Mouse (Mus musculus) monocyte, adult 5-6 weeks (primary cell): ENCODE results near the gene Cdc14a. TPM values are rescaled to one million over a fixed set of nuclear protein-coding genes. Genes with fewer than 3 reads are reported as not detected.

Experiments used
- ATAC-seq: fragments of 153-309, 156-312 bp; replicated peaks from 2 replicates; pipeline ENCODE4 v1.8.0; 2017; ENCODE audit warnings: mild to moderate bottlenecking; ENCODE audit not compliant: low TSS enrichment, insufficient number of reproducible peaks, severe bottlenecking, poor library complexity, low FRiP score
- total RNA-seq: library from RNA; stranded (forward); fragments of 200-1000, 200-491, 200-594 nt; gene quantifications from 3 replicates; pipeline ENCODE4 v1.2.3, GENCODE M21; 2017

Gene Cdc14a
- total RNA-seq, 1 experiment from 2014 or later: 28.2 TPM

GRCm38 (mm10) chr3:116298727-116299126, 125.1 kb downstream of the Cdc14a start:
- no peak for ATAC-seq

GRCm38 (mm10) chr3:116298003-116298402, 125.8 kb downstream of the Cdc14a start:
- ATAC-seq: no peak

DNA sequence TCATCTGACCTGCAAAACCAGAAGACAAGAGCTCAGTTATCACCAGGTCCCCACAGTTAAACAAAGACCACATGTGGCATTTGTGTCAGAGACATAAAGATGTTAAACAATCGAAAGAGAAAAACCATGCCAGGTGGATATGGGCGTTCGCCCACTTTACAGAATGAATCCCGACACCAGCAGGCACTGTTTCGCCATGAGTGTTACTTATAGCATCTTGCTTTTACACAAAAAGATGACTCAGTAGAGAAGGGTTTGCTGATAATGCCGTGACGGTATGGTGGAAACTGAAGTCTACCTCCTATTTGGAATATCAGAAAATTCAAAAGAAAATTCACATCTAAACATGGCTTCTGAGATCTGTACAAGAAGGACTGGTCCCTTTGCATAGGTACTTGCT, 126.7 kb downstream of the Cdc14a start:
- no peak for ATAC-seq

GRCm38 (mm10) chr3:116290041-116290815, 133.6 kb downstream of the Cdc14a start:
- no peak for ATAC-seq

GRCm38 (mm10) chr3:116288833-116289232, 135.0 kb downstream of the Cdc14a start:
- no peak for ATAC-seq

DNA sequence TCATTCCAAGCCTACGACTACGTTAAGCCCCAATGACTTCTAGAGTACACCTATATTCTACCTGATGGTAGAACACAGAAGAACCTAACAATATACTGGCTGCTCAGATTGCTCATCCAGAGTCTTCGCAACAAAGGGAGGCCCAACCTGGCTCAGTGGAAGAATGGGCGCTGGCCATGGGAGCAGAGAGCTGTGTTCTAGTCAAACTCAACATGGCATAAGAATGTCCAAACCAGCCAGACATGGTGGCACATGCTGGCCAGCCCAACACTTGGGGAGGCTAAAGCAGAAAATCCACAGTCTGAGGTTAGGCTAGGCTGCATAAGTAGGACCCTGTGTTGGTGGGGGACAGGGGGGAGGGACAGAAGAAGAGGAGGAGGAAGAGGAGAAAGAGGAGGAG, 139.1 kb downstream of the Cdc14a start:
- no peak for ATAC-seq

DNA sequence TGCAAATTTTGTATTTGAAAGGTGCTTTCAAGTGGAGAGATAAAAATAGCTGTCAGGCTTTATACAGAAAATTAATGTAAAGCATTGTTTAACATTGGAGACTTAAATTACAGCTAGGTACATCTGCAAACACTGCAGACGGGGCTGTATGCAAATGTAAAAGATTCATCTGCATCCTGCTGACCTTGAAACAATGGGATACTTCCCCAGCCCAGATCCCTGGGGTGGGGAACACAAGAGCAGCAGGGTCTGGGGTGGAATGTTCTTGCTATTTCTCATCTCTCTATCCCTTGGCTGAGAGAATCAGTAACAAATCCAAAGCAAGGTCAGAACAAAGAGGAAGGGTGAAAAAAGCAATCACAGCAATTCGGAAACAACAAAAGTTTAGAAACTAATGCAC, 139.8 kb downstream of the Cdc14a start:
- no peak for ATAC-seq

DNA sequence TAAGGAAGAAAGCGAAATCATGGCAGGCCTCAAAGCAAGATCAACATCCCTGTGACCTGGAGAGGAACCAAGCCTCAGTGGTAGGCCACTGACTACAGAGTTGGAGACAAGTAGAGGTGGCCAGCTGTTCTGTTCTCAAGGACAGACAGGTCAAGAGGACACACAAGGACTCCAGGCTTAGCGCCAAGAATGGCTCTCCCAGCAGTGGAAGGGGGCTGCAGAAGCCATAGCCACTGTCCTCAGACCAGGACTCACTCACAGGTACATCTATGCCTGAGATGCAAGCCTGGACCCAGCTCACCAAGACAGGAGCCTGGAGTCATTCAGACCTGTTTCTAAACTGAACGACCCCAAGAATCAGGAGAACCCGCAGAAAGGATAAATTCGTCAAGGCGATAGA, 142.2 kb downstream of the Cdc14a start:
- ATAC-seq: no peak

DNA sequence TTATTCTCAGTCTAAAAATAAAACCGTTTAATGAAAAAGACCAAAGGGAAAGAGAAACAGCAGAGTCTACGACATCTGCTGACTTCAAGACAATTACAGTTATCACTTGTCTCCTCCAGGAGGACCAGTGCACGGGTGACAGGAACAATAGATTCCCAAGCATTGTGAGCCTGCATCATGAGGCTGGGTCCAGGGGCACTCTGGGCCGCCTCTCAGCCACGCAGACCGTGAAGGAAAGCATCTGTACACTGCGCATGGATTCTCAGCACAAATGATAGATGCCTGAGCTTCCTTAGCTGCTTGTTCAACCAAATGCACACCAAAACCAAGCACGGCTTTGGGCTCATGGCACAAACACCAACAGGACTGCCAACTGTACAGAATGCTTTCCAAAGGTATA, 146.7 kb downstream of the Cdc14a start:
- no peak for ATAC-seq

DNA sequence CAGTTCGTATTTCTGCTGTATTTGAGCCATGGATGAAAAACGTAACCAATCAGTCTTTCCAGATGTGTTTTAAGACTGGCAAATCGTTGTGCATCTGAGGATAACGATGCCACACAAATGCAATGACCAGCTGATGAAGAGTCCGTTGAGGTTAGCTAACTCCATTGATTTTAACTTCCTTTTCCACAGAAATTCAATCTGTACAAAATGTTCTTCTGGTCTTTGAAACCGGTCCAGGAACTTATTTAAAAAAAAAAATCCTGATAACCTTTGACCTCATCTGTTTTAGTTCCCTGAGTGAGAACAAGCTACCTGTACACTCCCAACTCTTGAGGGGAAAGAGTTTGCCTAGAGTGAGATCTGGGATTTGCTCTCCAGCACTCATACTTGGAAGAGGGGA, 152.2 kb downstream of the Cdc14a start:
- ATAC-seq: no peak

GRCm38 (mm10) chr3:116267036-116267654, 156.7 kb downstream of the Cdc14a start:
- no peak for ATAC-seq

GRCm38 (mm10) chr3:116266360-116266759, 157.5 kb downstream of the Cdc14a start:
- no peak for ATAC-seq

DNA sequence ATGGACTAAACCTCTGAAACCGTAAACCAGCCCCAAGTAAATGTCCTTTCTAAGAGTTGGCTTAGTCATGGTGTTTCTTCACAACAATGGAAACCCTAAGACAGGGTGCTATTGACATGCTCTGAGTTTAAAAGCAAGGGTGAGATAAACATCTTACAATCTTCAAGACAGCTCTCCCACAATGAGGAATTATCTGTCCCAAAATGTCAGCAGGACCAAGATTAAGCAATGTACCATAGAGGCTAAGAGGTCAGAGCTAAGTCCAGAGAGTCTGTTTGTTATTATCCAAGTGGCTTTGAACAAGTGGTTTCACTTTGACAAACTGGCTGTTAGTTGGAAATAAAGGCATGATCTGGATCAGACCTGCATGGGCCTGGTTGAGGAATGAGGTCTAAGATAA, 159.9 kb downstream of the Cdc14a start:
- no peak for ATAC-seq

- no peak for ATAC-seq
Measured at GRCm38 (mm10) chr3:116263061-116263460, 160.8 kb downstream of the Cdc14a start.

- no peak for ATAC-seq
Measured at GRCm38 (mm10) chr3:116256104-116256503, 167.7 kb downstream of the Cdc14a start.

DNA sequence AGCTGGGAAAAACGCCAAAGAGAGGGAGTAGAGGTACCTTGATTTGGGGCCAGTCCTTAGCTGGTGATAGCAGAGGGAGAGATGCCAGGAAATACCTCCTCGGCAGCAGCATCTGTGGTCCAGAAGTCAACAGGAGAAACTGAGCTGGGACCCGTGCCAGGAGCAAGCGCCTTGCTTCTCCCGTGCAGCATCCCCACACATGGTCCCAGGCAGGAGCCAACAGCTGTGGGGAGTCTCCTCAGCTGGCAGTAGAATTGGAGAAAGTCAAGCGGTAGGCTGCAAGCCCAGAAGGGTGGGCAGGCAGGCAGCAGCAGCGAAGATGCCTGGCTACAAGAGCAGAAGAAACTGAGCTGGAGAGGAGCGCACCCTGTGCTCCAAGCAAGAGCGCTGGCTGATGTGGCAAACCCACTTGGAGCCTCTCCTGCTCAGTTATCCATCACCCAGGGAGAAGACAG, 170.7 kb downstream of the Cdc14a start, which contains the start of gene Gpr88:
TSS of gene Gpr88 (minus strand) at position 427 of the 455 bp plus-strand sequence.
- no peak for ATAC-seq

DNA sequence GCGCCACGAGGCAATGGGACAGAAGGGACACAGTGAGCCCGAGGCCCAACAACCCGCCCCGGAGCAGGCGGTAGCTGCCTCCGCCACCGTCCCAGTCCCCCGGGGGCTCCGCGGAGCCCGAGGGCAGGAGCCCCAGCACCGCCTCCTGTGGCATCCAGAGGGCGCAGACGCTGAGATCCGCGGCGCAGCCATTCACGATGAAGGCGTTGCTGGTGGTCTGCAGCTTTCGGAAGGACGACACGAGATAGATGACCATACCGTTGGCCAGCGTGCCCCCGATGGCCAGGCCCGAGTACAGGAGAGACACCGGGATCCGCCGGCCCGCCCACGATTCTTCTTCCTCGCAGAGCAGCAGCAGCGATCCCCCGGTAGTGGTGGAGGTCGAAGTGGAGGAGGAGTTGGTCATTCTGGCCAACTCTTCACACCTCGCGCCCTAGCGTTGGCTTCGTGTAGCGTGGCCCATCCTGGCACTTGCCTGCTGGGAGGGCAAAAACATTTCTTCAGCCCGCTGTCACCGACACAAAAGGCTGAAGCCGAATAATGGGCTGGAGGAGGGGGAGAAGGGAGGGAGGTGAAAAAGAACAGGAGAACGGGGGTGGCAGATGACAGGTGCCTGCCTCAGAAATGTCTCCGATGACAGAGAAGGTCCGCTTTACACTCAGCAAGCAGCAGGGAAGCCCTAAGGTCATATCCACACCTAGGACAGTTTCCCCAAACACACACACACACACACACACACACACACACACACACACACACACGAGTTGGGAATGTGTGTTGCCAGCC, 171.4 kb downstream of the Cdc14a start:
- ATAC-seq: no peak

GRCm38 (mm10) chr3:116251481-116252254, 172.2 kb downstream of the Cdc14a start:
- no peak for ATAC-seq

- ATAC-seq: no peak
Measured at GRCm38 (mm10) chr3:116249026-116249425, 174.8 kb downstream of the Cdc14a start.
